Mouse (Mus musculus) left cerebral cortex, adult 2 months (tissue): ENCODE measurements around the gene Slc48a1. TPM values are rescaled to one million over a fixed set of nuclear protein-coding genes. Genes with fewer than 3 reads are reported as not detected.

ENCODE experiments used
- DNase-seq, 2 experiments: peaks; one replicate each; pipeline ENCODE4 v3.0.0; 2021 to 2022; ENCODE audit warnings: low spot score in 2 of 2, mixed read lengths in 1 of 2; ENCODE audit errors: extremely low spot score in 1 of 2
- H3K27ac ChIP-seq: fragments of 200-600 bp; 2 replicates; pipeline ENCODE4 v1.8.1; 2022
- H3K4me3 ChIP-seq: fragments of 200-600 bp; 2 replicates; pipeline ENCODE4 v1.8.1; 2022
- CTCF ChIP-seq: fragments of 200-600 bp; IDR thresholded peaks from 2 replicates; pipeline ENCODE4 v1.8.1; 2022; ENCODE audit warnings: antibody characterized with exemption, mild to moderate bottlenecking, moderate library complexity
- intact Hi-C: fragments of 180-260 bp; cut with DNase I; formaldehyde crosslinking; loops from one replicate; pipeline ENCODE4 v1.15.1; 2025
- total RNA-seq, 2 experiments: library from RNA; stranded (reverse); gene quantifications; 2 replicates each; pipeline ENCODE4 v1.2.3; 2021

The Slc48a1 gene
- total RNA-seq, 2 experiments from 2014 or later = 157 to 161 TPM

- intact Hi-C loops = no loop called here
- H3K4me3 ChIP-seq = no peak overlapping the region
- no peak overlapping the region for H3K27ac ChIP-seq
- no peak for DNase-seq
- TF ChIP-seq CTCF = no peak
Measured at GRCm38 (mm10) chr15:97795559-97796235, 17.4 kb downstream of the Slc48a1 start.

- no peak overlapping the region for H3K4me3 ChIP-seq
- no peak for TF ChIP-seq CTCF
- no peak overlapping the region for H3K27ac ChIP-seq
- intact Hi-C loops = no loop called here
- no peak for DNase-seq
Measured at GRCm38 (mm10) chr15:97796674-97797310, 18.5 kb downstream of the Slc48a1 start.

GRCm38 (mm10) chr15:97798134-97798533, 19.8 kb downstream of the Slc48a1 start:
- Histone ChIP-seq H3K27ac (no peak overlapping the region), H3K4me3 (no peak overlapping the region)
- intact Hi-C loops = no loop called here
- no peak for TF ChIP-seq CTCF
- no peak for DNase-seq

GRCm38 (mm10) chr15:97799446-97799845, 21.1 kb downstream of the Slc48a1 start:
- intact Hi-C loops = no loop called here

GRCm38 (mm10) chr15:97800853-97801252, 22.5 kb downstream of the Slc48a1 start:
- DNase-seq = no peak
- intact Hi-C loops = no loop called here
- H3K4me3 ChIP-seq = no peak overlapping the region
- TF ChIP-seq CTCF = no peak
- H3K27ac ChIP-seq = no peak overlapping the region

More at GRCm38 (mm10) chr15:97799446-97799845, 21.1 kb downstream of the Slc48a1 start:
- DNase-seq = no peak
- no peak for TF ChIP-seq CTCF
- H3K4me3 ChIP-seq = no peak overlapping the region
- no peak overlapping the region for H3K27ac ChIP-seq

GRCm38 (mm10) chr15:97801811-97802210, 23.5 kb downstream of the Slc48a1 start:
- H3K4me3 ChIP-seq = no peak overlapping the region
- DNase-seq = no peak
- no peak for TF ChIP-seq CTCF
- intact Hi-C loops = no loop called here
- no peak overlapping the region for H3K27ac ChIP-seq

- intact Hi-C loops = no loop called here
- no peak for DNase-seq
- TF ChIP-seq CTCF = no peak
- H3K4me3 ChIP-seq = no peak overlapping the region
- H3K27ac ChIP-seq = no peak overlapping the region
Measured at GRCm38 (mm10) chr15:97802575-97802974, 24.3 kb downstream of the Slc48a1 start.

GRCm38 (mm10) chr15:97807867-97808266, 29.5 kb downstream of the Slc48a1 start:
- no peak for TF ChIP-seq CTCF
- no peak for DNase-seq
- H3K27ac ChIP-seq = no peak overlapping the region
- intact Hi-C loops = no loop called here
- no peak overlapping the region for H3K4me3 ChIP-seq

- DNase-seq = no peak
- TF ChIP-seq CTCF = no peak
- H3K27ac ChIP-seq = no peak overlapping the region
- H3K4me3 ChIP-seq = no peak overlapping the region
- intact Hi-C loops = no loop called here
Measured at GRCm38 (mm10) chr15:97808532-97808931, 30.2 kb downstream of the Slc48a1 start.

- H3K27ac ChIP-seq = no peak overlapping the region
- H3K4me3 ChIP-seq = no peak overlapping the region
- TF ChIP-seq CTCF = no peak
- DNase-seq = no peak
- intact Hi-C loops = no loop called here
Measured at GRCm38 (mm10) chr15:97809206-97809605, 30.9 kb downstream of the Slc48a1 start.

- intact Hi-C loops = loop anchor here (2.0 kb wide), 1 partner anchor 41 kb away; no protein-coding TSS in a partner anchor
- H3K4me3 ChIP-seq = no peak overlapping the region
- TF ChIP-seq CTCF = peak; percentile 52
- DNase-seq = no peak
- no peak overlapping the region for H3K27ac ChIP-seq
Measured at GRCm38 (mm10) chr15:97809942-97810341, 31.6 kb downstream of the Slc48a1 start.

- Histone ChIP-seq H3K27ac (no peak overlapping the region), H3K4me3 (no peak overlapping the region)
- DNase-seq = no peak
- intact Hi-C loops = loop anchor here (2.0 kb wide), 1 partner anchor 40 kb away; no protein-coding TSS in a partner anchor
- no peak for TF ChIP-seq CTCF
Measured at GRCm38 (mm10) chr15:97810399-97810798, 32.1 kb downstream of the Slc48a1 start.
